Mouse (Mus musculus) small intestine, adult 2 months (tissue): ENCODE data around the gene Bcl7a. TPM values are rescaled to one million over a fixed set of nuclear protein-coding genes. Genes with fewer than 3 reads are reported as not detected.

Experiments used
- H3K27ac ChIP-seq: fragments of 200-500 bp; 2 replicates; pipeline ENCODE4 v1.5.1; 2012; ENCODE audit warnings: low read depth, low read length, control low read depth, inconsistent platforms; ENCODE audit not compliant: insufficient read depth
- H3K27me3 ChIP-seq: fragments of 200-500 bp; 2 replicates; pipeline ENCODE4 v1.6.1; 2012; ENCODE audit warnings: mild to moderate bottlenecking, moderate library complexity, low read length, inconsistent platforms; ENCODE audit not compliant: control insufficient read depth, insufficient read depth
- H3K36me3 ChIP-seq: fragments of 200-500 bp; 2 replicates; pipeline ENCODE4 v1.6.1; 2012; ENCODE audit warnings: mild to moderate bottlenecking, low read length, control low read depth, inconsistent platforms; ENCODE audit not compliant: control insufficient read depth, insufficient read depth
- H3K4me1 ChIP-seq: fragments of 200-500 bp; 2 replicates; pipeline ENCODE4 v1.6.1; 2012; ENCODE audit warnings: low read length, inconsistent platforms, mixed read lengths; ENCODE audit not compliant: control insufficient read depth, insufficient read depth, insufficient read length
- H3K4me3 ChIP-seq: fragments of 200-500 bp; 2 replicates; pipeline ENCODE4 v1.5.1; 2012; ENCODE audit warnings: low read depth, mild to moderate bottlenecking, control low read depth, inconsistent platforms, low read length, moderate library complexity
- CTCF ChIP-seq: fragments of 200-500 bp; IDR thresholded peaks from 2 replicates; pipeline ENCODE4 v1.5.1; 2012; ENCODE audit warnings: low read depth, mild to moderate bottlenecking, control low read depth, inconsistent platforms, low read length, moderate library complexity, mixed read lengths; ENCODE audit not compliant: insufficient replicate concordance, insufficient read length; ENCODE audit errors: extremely low read depth
- POLR2A ChIP-seq: fragments of 200-500 bp; IDR thresholded peaks from 2 replicates; pipeline ENCODE4 v1.6.1; 2012; ENCODE audit warnings: low read depth, mild to moderate bottlenecking, control low read depth, inconsistent platforms, low read length, moderate library complexity
- WGBS: fragments of 180-500 bp; shearing (Covaris S2); methylation state at CpG from one replicate; pipeline ENCODE4 v1.1.7; 2018; 5-methylcytosine and 5-hydroxymethylcytosine counted together
- polyA plus RNA-seq: library from polyadenylated mRNA; depleted of rRNA; stranded (reverse); fragments of >200 nt; gene quantifications from 2 replicates; pipeline ENCODE4 v1.2.3, GENCODE M21; 2012

Gene Bcl7a
- polyA plus RNA-seq, 1 experiment: 2.8 TPM

- H3K36me3 ChIP-seq: no peaks in the 10 kb centered on the region
- no peaks in the 10 kb centered on the region for H3K27me3 ChIP-seq
- TF ChIP-seq CTCF (no peak), POLR2A (peak; percentile 98)
- H3K4me1 ChIP-seq: peaks cover 16% of the 10 kb centered on the region
- H3K4me3 ChIP-seq: peak within 1 kb of the TSS; percentile 89
- H3K27ac ChIP-seq: peak within 1 kb of the TSS; percentile 60
- WGBS: under 1% methylated on average over 50 of the region's 50 CpGs
These were observed 50.8 kb downstream of the Bcl7a start, which contains the start of gene Mlxip for GRCm38 (mm10) chr5:123394303-123394956. Gene Mlxip, plus strand, starts transcription at chr5:123394798.

GRCm38 (mm10) chr5:123394957-123395881 is 51.6 kb downstream of the Bcl7a start:
- no peaks in the 10 kb centered on the region for H3K27me3 ChIP-seq
- H3K4me1 ChIP-seq: peaks cover 16% of the 10 kb centered on the region
- H3K36me3 ChIP-seq: no peaks in the 10 kb centered on the region
- H3K27ac ChIP-seq: peak overlapping the region; percentile 60
- peak overlapping the region; percentile 89 for H3K4me3 ChIP-seq
- TF ChIP-seq CTCF (no peak), POLR2A (no peak)
- under 1% methylated on average over 65 of the region's 65 CpGs for WGBS

- Histone ChIP-seq H3K36me3 (no peaks in the 10 kb centered on the region), H3K27ac (peak overlapping the region; percentile 55), H3K4me1 (peaks cover 16% of the 10 kb centered on the region), H3K27me3 (no peaks in the 10 kb centered on the region), H3K4me3 (peak overlapping the region; percentile 55)
- 3% methylated on average over 8 of the region's 8 CpGs for WGBS
- TF ChIP-seq POLR2A (no peak), CTCF (no peak)
These were observed 53.3 kb downstream of the Bcl7a start for GRCm38 (mm10) chr5:123396901-123397464.

- H3K27me3 ChIP-seq: no peaks in the 10 kb centered on the region
- WGBS: 4% methylated on average over 11 of the region's 11 CpGs
- TF ChIP-seq CTCF: no peak
- peak; percentile 58; the same call in 1 of the 2 replicates for TF ChIP-seq POLR2A
- H3K36me3 ChIP-seq: no peaks in the 10 kb centered on the region
- peak overlapping the region; percentile 62 for H3K4me3 ChIP-seq
- peaks cover 18% of the 10 kb centered on the region for H3K4me1 ChIP-seq
- H3K27ac ChIP-seq: peak overlapping the region; percentile 84
These were observed 54.2 kb downstream of the Bcl7a start for GRCm38 (mm10) chr5:123397786-123398185.

GRCm38 (mm10) chr5:123398856-123399498 is 55.3 kb downstream of the Bcl7a start:
- peak overlapping the region; percentile 84; the same call in 1 of the 2 replicates for H3K27ac ChIP-seq
- WGBS: 46% methylated on average over 4 of the region's 4 CpGs
- no peak overlapping the region for H3K4me3 ChIP-seq
- H3K27me3 ChIP-seq: no peaks in the 10 kb centered on the region
- peaks cover 15% of the 10 kb centered on the region for H3K4me1 ChIP-seq
- TF ChIP-seq CTCF (no peak), POLR2A (no peak)
- H3K36me3 ChIP-seq: no peaks in the 10 kb centered on the region

- Histone ChIP-seq H3K27ac (no peak overlapping the region), H3K4me3 (no peak overlapping the region), H3K4me1 (peaks cover 5% of the 10 kb centered on the region; the same call in 1 of the 2 replicates), H3K27me3 (no peaks in the 10 kb centered on the region), H3K36me3 (peaks cover 2% of the 10 kb centered on the region; the same call in 1 of the 2 replicates)
- WGBS: 88% methylated on average over 3 of the region's 3 CpGs
- TF ChIP-seq POLR2A: no peak
These were observed 60.8 kb downstream of the Bcl7a start for GRCm38 (mm10) chr5:123404480-123404879.
